In genomic region chr16:35771141-35771540, GRCm38 (mm10) we compare ENCODE assay signal across 9 mouse cellular contexts. TPM values are rescaled to one million over a fixed set of nuclear protein-coding genes. Genes with fewer than 3 reads are reported as not detected.
DNase-seq lines count a peak whose midpoint lies in the region; ATAC-seq and TF ChIP-seq lines count a peak whose summit lies in the region.
"Had no signal": no experiment of that assay in that cellular context is flagged by ENCODE, and none has a peak within 500 bp of the region (broad histone marks: within the 10 kb centered on the region; RNA-seq: fewer than 3 reads in every experiment).

No protein-coding gene starts in this region.

- peak overlapping the region; percentile 96 for H3K4me3 ChIP-seq in kidney, embryonic 15.5 days (replicated peaks)
- peak overlapping the region; percentile 86; the same call in 1 of the 2 replicates for H3K4me3 ChIP-seq in embryonic facial prominence, embryonic 11.5 days (ENCODE audit: low read depth, low read length)
- peak overlapping the region; percentile 89 for H3K4me3 ChIP-seq in intestine, embryonic 14.5 days (ENCODE audit: low read depth, low read length)
- peak overlapping the region; percentile 69 for H3K4me3 ChIP-seq in midbrain, postnatal 0 days (ENCODE audit: low read depth, low read length)

- no peaks in the 10 kb centered on the region for H3K36me3 ChIP-seq in kidney, embryonic 15.5 days
- H3K36me3 ChIP-seq in embryonic facial prominence, embryonic 11.5 days (replicated peaks; ENCODE audit: control insufficient read depth, insufficient read depth, low read depth, low read length) = no peaks in the 10 kb centered on the region
- no peaks in the 10 kb centered on the region for H3K36me3 ChIP-seq in intestine, embryonic 14.5 days (ENCODE audit: control insufficient read depth, insufficient read depth, low read length)
- H3K36me3 ChIP-seq in midbrain, postnatal 0 days (ENCODE audit: insufficient read depth, low read length) = no peaks in the 10 kb centered on the region

- no peak for DNase-seq in kidney, postnatal 25 days
- no peak for DNase-seq in embryonic facial prominence, embryonic 11.5 days (ENCODE audit: low spot score)
- peak; percentile 56 for DNase-seq in intestine, embryonic 14.5 days (ENCODE audit: low spot score)
- no peak for DNase-seq in midbrain, postnatal 0 days (ENCODE audit: low spot score)
- no peak for DNase-seq in left cerebral cortex, adult 8-10 months (ENCODE audit: low spot score in 2 of 2)
- no peak for DNase-seq in adrenal gland, postnatal 10 days
- DNase-seq: adrenal gland, postnatal 14 days had no signal

- peak overlapping the region; percentile 84 for H3K4me2 ChIP-seq in kidney, embryonic 15.5 days
- H3K4me2 ChIP-seq in embryonic facial prominence, embryonic 11.5 days (ENCODE audit: low read depth, low read length) = peak overlapping the region; percentile 70
- peak overlapping the region; percentile 63 for H3K4me2 ChIP-seq in intestine, embryonic 14.5 days (ENCODE audit: low read length)
- H3K4me2 ChIP-seq in midbrain, postnatal 0 days (ENCODE audit: low read depth, low read length, poor library complexity, severe bottlenecking) = peak overlapping the region; percentile 85

- no peak for TF ChIP-seq CTCF in midbrain, postnatal 0 days (IDR thresholded peaks at IDR 0.05)

- no peak overlapping the region for H3K27ac ChIP-seq in kidney, embryonic 15.5 days
- no peak overlapping the region for H3K27ac ChIP-seq in embryonic facial prominence, embryonic 11.5 days (replicated peaks; ENCODE audit: low read depth, low read length)
- H3K27ac ChIP-seq in intestine, embryonic 14.5 days (ENCODE audit: low read depth) = no peak overlapping the region
- H3K27ac ChIP-seq in midbrain, postnatal 0 days (ENCODE audit: low read depth, low read length) = no peak overlapping the region

- H3K9me3 ChIP-seq in kidney, embryonic 15.5 days (replicated peaks) = no peaks in the 10 kb centered on the region
- H3K9me3 ChIP-seq in embryonic facial prominence, embryonic 11.5 days (replicated peaks; ENCODE audit: control insufficient read depth, low read length) = no peaks in the 10 kb centered on the region
- H3K9me3 ChIP-seq in intestine, embryonic 14.5 days (ENCODE audit: control insufficient read depth, low read length) = no peaks in the 10 kb centered on the region
- no peaks in the 10 kb centered on the region for H3K9me3 ChIP-seq in midbrain, postnatal 0 days (ENCODE audit: low read length)

- H3K27me3 ChIP-seq in kidney, embryonic 15.5 days = no peaks in the 10 kb centered on the region
- H3K27me3 ChIP-seq in embryonic facial prominence, embryonic 11.5 days (ENCODE audit: control insufficient read depth, insufficient read depth, low read length) = no peaks in the 10 kb centered on the region
- no peaks in the 10 kb centered on the region for H3K27me3 ChIP-seq in intestine, embryonic 14.5 days (replicated peaks; ENCODE audit: control insufficient read depth, insufficient read depth, low read length)
- H3K27me3 ChIP-seq in midbrain, postnatal 0 days (ENCODE audit: insufficient read depth, low read length) = no peaks in the 10 kb centered on the region

- peaks cover 28% of the 10 kb centered on the region for H3K4me1 ChIP-seq in kidney, embryonic 15.5 days
- H3K4me1 ChIP-seq in embryonic facial prominence, embryonic 11.5 days (ENCODE audit: control insufficient read depth, insufficient read depth, low read length) = peaks cover 2% of the 10 kb centered on the region; the same call in 1 of the 2 replicates
- peaks cover 11% of the 10 kb centered on the region for H3K4me1 ChIP-seq in intestine, embryonic 14.5 days (replicated peaks; ENCODE audit: control insufficient read depth, insufficient read depth, low read length)
- peaks cover 18% of the 10 kb centered on the region for H3K4me1 ChIP-seq in midbrain, postnatal 0 days (ENCODE audit: insufficient read depth, low read length)

- H3K9ac ChIP-seq in kidney, embryonic 15.5 days = peak overlapping the region; percentile 76; the same call in 1 of the 2 replicates
- H3K9ac ChIP-seq in embryonic facial prominence, embryonic 11.5 days (replicated peaks; ENCODE audit: low read length) = 0 out of 2 replicates have a peak overlapping the region, but pooled peaks have one; percentile 22
- no peak overlapping the region for H3K9ac ChIP-seq in intestine, embryonic 14.5 days (ENCODE audit: low read length)
- no peak overlapping the region for H3K9ac ChIP-seq in midbrain, postnatal 0 days (replicated peaks; ENCODE audit: low read length, poor library complexity, severe bottlenecking)

- WGBS in kidney, embryonic 15.5 days = 22% methylated on average over 8 of the region's 8 CpGs
- WGBS in embryonic facial prominence, embryonic 11.5 days = 16% methylated on average over 8 of the region's 8 CpGs
- WGBS in intestine, embryonic 14.5 days = 19% methylated on average over 8 of the region's 8 CpGs
- WGBS in midbrain, postnatal 0 days = 21% methylated on average over 8 of the region's 8 CpGs

- ATAC-seq in kidney, embryonic 15.5 days (replicated peaks; ENCODE audit: low FRiP score) = no peak
- no peak for ATAC-seq in embryonic facial prominence, embryonic 11.5 days (replicated peaks; ENCODE audit: insufficient number of reproducible peaks, low FRiP score, low TSS enrichment, low read depth)
- no peak for ATAC-seq in intestine, embryonic 14.5 days (replicated peaks; ENCODE audit: low FRiP score, low TSS enrichment, low read depth)
- ATAC-seq in midbrain, postnatal 0 days (ENCODE audit: low FRiP score) = no peak
- no peak for ATAC-seq in activated CD4-positive, CD25-positive, alpha-beta regulatory T cell, adult 4 months

RNA-seq across cellular contexts. Expression of gene Hspbap1, which starts 1.0 kb away (rescaled TPM):
- 13.8 and 14.9 TPM in 2 replicates for polyA plus RNA-seq in kidney, embryonic 15.5 days (2015; fragmentation: Nextera tagmentation; extraction: Ambion mirVana)
- polyA plus RNA-seq in embryonic facial prominence, embryonic 11.5 days (2014; fragmentation: Nextera tagmentation; extraction: Ambion mirVana) = 26.9 and 27.4 TPM in 2 replicates
- polyA plus RNA-seq in intestine, embryonic 14.5 days (2014; fragmentation: Nextera tagmentation; extraction: Ambion mirVana) = 19.9 and 20.0 TPM in 2 replicates
- 5.2 and 5.3 TPM in 2 replicates for total RNA-seq in midbrain, postnatal 0 days (2014; rRNA removed)
- polyA plus RNA-seq in midbrain, postnatal 0 days (2015; fragmentation: Nextera tagmentation; extraction: Ambion mirVana) = 4.7 and 5.0 TPM in 2 replicates
- total RNA-seq in left cerebral cortex, adult 8-10 months (2022) = 1 to 10 TPM; 6.4 to 7.5 (median 6.9) TPM
- polyA plus RNA-seq in activated CD4-positive, CD25-positive, alpha-beta regulatory T cell, adult 4 months (2017; shearing (Covaris generic)) = 10 to 100 TPM; 22.4 to 28.9 TPM
- total RNA-seq in adrenal gland, postnatal 10 days (2021) = 1 to 10 TPM; 4.2 to 4.7 TPM

RNA-seq across cellular contexts. Expression of gene Dirc2, which starts 2.0 kb away (rescaled TPM):
- polyA plus RNA-seq in kidney, embryonic 15.5 days (2015; fragmentation: Nextera tagmentation; extraction: Ambion mirVana) = 11.9 and 12.5 TPM in 2 replicates
- 16.4 and 16.7 TPM in 2 replicates for polyA plus RNA-seq in embryonic facial prominence, embryonic 11.5 days (2014; fragmentation: Nextera tagmentation; extraction: Ambion mirVana)
- polyA plus RNA-seq in intestine, embryonic 14.5 days (2014; fragmentation: Nextera tagmentation; extraction: Ambion mirVana) = 18.5 and 18.6 TPM in 2 replicates
- total RNA-seq in midbrain, postnatal 0 days (2014; rRNA removed) = 84.3 and 87.8 TPM in 2 replicates
- 31.1 and 35.2 TPM in 2 replicates for polyA plus RNA-seq in midbrain, postnatal 0 days (2015; fragmentation: Nextera tagmentation; extraction: Ambion mirVana)
- total RNA-seq in left cerebral cortex, adult 8-10 months (2022) = 10 to 100 TPM; 65.2 to 71.3 (median 70.6) TPM
- polyA plus RNA-seq in activated CD4-positive, CD25-positive, alpha-beta regulatory T cell, adult 4 months (2017; shearing (Covaris generic)) = 1 to 10 TPM; 1.9 to 2.5 TPM
- total RNA-seq in adrenal gland, postnatal 10 days (2021) = 10 to 100 TPM; 27.0 to 30.1 TPM

Comparison
In these comparisons a context has a peak if more than half of its experiments do, and no peak if none do; other contexts are left out.
1. H3K9ac ChIP-seq: peak in kidney, embryonic 15.5 days (single experiment) and embryonic facial prominence, embryonic 11.5 days (single experiment); none in intestine, embryonic 14.5 days (single experiment) and midbrain, postnatal 0 days (single experiment).
2. Peak in every context shown above with its lines, with median percentiles within 50 percentile points of each other: H3K4me2 ChIP-seq and H3K4me3 ChIP-seq.